Mouse (Mus musculus) embryonic facial prominence, embryonic 11.5 days (tissue): ENCODE measurements around the gene Cd200. TPM values are rescaled to one million over a fixed set of nuclear protein-coding genes. Genes with fewer than 3 reads are reported as not detected.
A peak's percentile ranks its signal among the peaks of the same experiment; 100 is the strongest.
"Not testable (repeated sequence)": the region's sequence is repeated elsewhere in the genome, so short reads cannot be mapped to it uniquely, and the experiment has no call there.

Source experiments
- ATAC-seq: fragments of 200-750 bp; cut with Nextera tagmentation; replicated peaks from 2 replicates; pipeline ENCODE4 v1.8.0; 2017; ENCODE audit warnings: low read depth; ENCODE audit not compliant: insufficient number of reproducible peaks, low FRiP score, low TSS enrichment
- DNase-seq: peaks from one replicate; pipeline ENCODE4 v3.0.0-alpha.2; 2015; ENCODE audit warnings: low spot score
- H3K27ac ChIP-seq: fragments of 300-500 bp; sonication (generic); replicated peaks from 2 replicates; pipeline ENCODE4 v1.5.1; 2014; ENCODE audit warnings: mild to moderate bottlenecking, low read depth, low read length, control low read depth
- H3K27me3 ChIP-seq: fragments of 300-500 bp; sonication (generic); 2 replicates; pipeline ENCODE4 v1.6.1; 2014; ENCODE audit warnings: mild to moderate bottlenecking, low read length, moderate library complexity, mixed read lengths; ENCODE audit not compliant: control insufficient read depth, insufficient read depth
- H3K36me3 ChIP-seq: fragments of 300-500 bp; sonication (generic); replicated peaks from 2 replicates; pipeline ENCODE4 v1.6.1; 2014; ENCODE audit warnings: low read depth, mild to moderate bottlenecking, low read length, moderate library complexity, mixed read lengths; ENCODE audit not compliant: control insufficient read depth, insufficient read depth
- H3K4me1 ChIP-seq: fragments of 300-500 bp; sonication (generic); 2 replicates; pipeline ENCODE4 v1.6.1; 2014; ENCODE audit warnings: low read length, mixed read lengths; ENCODE audit not compliant: control insufficient read depth, insufficient read depth
- H3K4me2 ChIP-seq: fragments of 300-500 bp; sonication (generic); 2 replicates; pipeline ENCODE4 v1.6.1; 2014; ENCODE audit warnings: low read depth, mild to moderate bottlenecking, control low read depth, low read length, moderate library complexity
- H3K4me3 ChIP-seq: fragments of 300-500 bp; sonication (generic); 2 replicates; pipeline ENCODE4 v1.5.1; 2014; ENCODE audit warnings: low read depth, low read length, control low read depth
- H3K9ac ChIP-seq: fragments of 300-500 bp; sonication (generic); replicated peaks from 2 replicates; pipeline ENCODE4 v1.6.1; 2014; ENCODE audit warnings: mild to moderate bottlenecking, control low read depth, low read length
- H3K9me3 ChIP-seq: fragments of 300-500 bp; sonication (generic); replicated peaks from 2 replicates; pipeline ENCODE4 v1.6.1; 2016; ENCODE audit warnings: mild to moderate bottlenecking, low read length, inconsistent platforms, mixed read lengths; ENCODE audit not compliant: control insufficient read depth
- WGBS: fragments of 180-500 bp; shearing (Covaris S2); extraction: QIAGEN DNeasy Blood & Tissue Kit; methylation state at CpG from one replicate; pipeline ENCODE4 v1.1.7; 2014; 5-methylcytosine and 5-hydroxymethylcytosine counted together
- polyA plus RNA-seq: library from polyadenylated mRNA; unstranded; fragments of >200 nt; fragmentation: Nextera tagmentation; extraction: Ambion mirVana; gene quantifications from 2 replicates; pipeline ENCODE4 v1.2.1, GENCODE M21; 2014

The Cd200 gene
- polyA plus RNA-seq, 1 experiment from 2014 or later: 22.3 TPM

GRCm38 (mm10) chr16:45363480-45364045 is 45.3 kb downstream of the Cd200 start:
- H3K4me1 ChIP-seq: no peaks in the 10 kb centered on the region
- ATAC-seq: no peak
- no peak overlapping the region for H3K27ac ChIP-seq
- H3K4me3 ChIP-seq: no peak overlapping the region
- H3K9me3 ChIP-seq: no peaks in the 10 kb centered on the region
- no peaks in the 10 kb centered on the region for H3K36me3 ChIP-seq
- no peak overlapping the region for H3K9ac ChIP-seq
- no peak overlapping the region for H3K4me2 ChIP-seq
- H3K27me3 ChIP-seq: no peaks in the 10 kb centered on the region
- no peak for DNase-seq
- WGBS: 79% methylated on average over 4 of the region's 4 CpGs

GRCm38 (mm10) chr16:45361450-45361849 is 47.4 kb downstream of the Cd200 start:
- no peak overlapping the region for H3K27ac ChIP-seq
- H3K4me2 ChIP-seq: no peak overlapping the region
- H3K27me3 ChIP-seq: no peaks in the 10 kb centered on the region
- ATAC-seq (no peak), DNase-seq (no peak)
- H3K4me1 ChIP-seq: no peaks in the 10 kb centered on the region
- H3K9me3 ChIP-seq: no peaks in the 10 kb centered on the region
- H3K36me3 ChIP-seq: no peaks in the 10 kb centered on the region
- H3K4me3 ChIP-seq: no peak overlapping the region
- H3K9ac ChIP-seq: no peak overlapping the region

- not testable (repeated sequence) for H3K9ac ChIP-seq, H3K36me3 ChIP-seq, H3K27ac ChIP-seq, H3K4me2 ChIP-seq, H3K9me3 ChIP-seq, H3K27me3 ChIP-seq, ATAC-seq, DNase-seq, H3K4me1 ChIP-seq, H3K4me3 ChIP-seq
- WGBS: 89% methylated on average over 5 of the region's 5 CpGs
These were observed 50.4 kb downstream of the Cd200 start for GRCm38 (mm10) chr16:45358441-45358840.

- H3K4me1 ChIP-seq: no peaks in the 10 kb centered on the region
- WGBS: 77% methylated on average over 1 of the region's 1 CpGs
- no peak overlapping the region for H3K27ac ChIP-seq
- no peak overlapping the region for H3K4me3 ChIP-seq
- no peaks in the 10 kb centered on the region for H3K27me3 ChIP-seq
- no peak for DNase-seq
- H3K9me3 ChIP-seq: no peaks in the 10 kb centered on the region
- H3K4me2 ChIP-seq: no peak overlapping the region
- no peak for ATAC-seq
- H3K36me3 ChIP-seq: no peaks in the 10 kb centered on the region
- H3K9ac ChIP-seq: no peak overlapping the region
These were observed 51.7 kb downstream of the Cd200 start for GRCm38 (mm10) chr16:45357134-45357533.

- no peaks in the 10 kb centered on the region for H3K4me1 ChIP-seq
- ATAC-seq: peak; percentile 96
- no peaks in the 10 kb centered on the region for H3K27me3 ChIP-seq
- H3K4me2 ChIP-seq: no peak overlapping the region
- H3K4me3 ChIP-seq: no peak overlapping the region
- H3K9me3 ChIP-seq: no peaks in the 10 kb centered on the region
- H3K9ac ChIP-seq: no peak overlapping the region
- peak; percentile 7 for DNase-seq
- no peak overlapping the region for H3K27ac ChIP-seq
- H3K36me3 ChIP-seq: no peaks in the 10 kb centered on the region
These were observed 56.0 kb downstream of the Cd200 start for GRCm38 (mm10) chr16:45352875-45353274.

GRCm38 (mm10) chr16:45350767-45351166 is 58.1 kb downstream of the Cd200 start:
- Histone ChIP-seq H3K4me1 (no peaks in the 10 kb centered on the region), H3K36me3 (no peaks in the 10 kb centered on the region), H3K27ac (no peak overlapping the region), H3K9me3 (no peaks in the 10 kb centered on the region), H3K4me3 (no peak overlapping the region), H3K27me3 (no peaks in the 10 kb centered on the region), H3K4me2 (no peak overlapping the region), H3K9ac (no peak overlapping the region)
- WGBS: 64% methylated on average over 4 of the region's 4 CpGs
- ATAC-seq: no peak
- no peak for DNase-seq

GRCm38 (mm10) chr16:45349523-45350298 is 59.1 kb downstream of the Cd200 start:
- ATAC-seq: no peak
- Histone ChIP-seq H3K9me3 (no peaks in the 10 kb centered on the region), H3K4me2 (no peak overlapping the region), H3K4me1 (no peaks in the 10 kb centered on the region), H3K4me3 (no peak overlapping the region), H3K36me3 (no peaks in the 10 kb centered on the region), H3K9ac (no peak overlapping the region), H3K27ac (no peak overlapping the region), H3K27me3 (no peaks in the 10 kb centered on the region)
- peak; percentile 9 for DNase-seq
- 81% methylated on average over 3 of the region's 3 CpGs for WGBS

- not testable (repeated sequence) for ATAC-seq, H3K4me3 ChIP-seq, H3K4me2 ChIP-seq, H3K27ac ChIP-seq, H3K36me3 ChIP-seq, DNase-seq, H3K4me1 ChIP-seq, H3K9me3 ChIP-seq, H3K27me3 ChIP-seq, H3K9ac ChIP-seq
- 94% methylated on average over 5 of the region's 9 CpGs for WGBS
These were observed 60.6 kb downstream of the Cd200 start for GRCm38 (mm10) chr16:45348238-45348637.
